Mouse (Mus musculus) 416B (cell line): ENCODE measurements around the gene Rgs12.

Experiments
- DNase-seq: peaks from one replicate; pipeline ENCODE4 v3.0.0; 2011; ENCODE audit warnings: low read depth

Gene Rgs12

GRCm38 (mm10) chr5:35033068-35033467, 83.8 kb downstream of the Rgs12 start:
- peak; percentile 50 for DNase-seq

- DNase-seq = no peak
Measured at GRCm38 (mm10) chr5:35033619-35034018, 84.4 kb downstream of the Rgs12 start.

GRCm38 (mm10) chr5:35035141-35035540, 85.9 kb downstream of the Rgs12 start:
- peak; percentile 77 for DNase-seq

- peak; percentile 95 for DNase-seq
Measured at GRCm38 (mm10) chr5:35035795-35036194, 86.5 kb downstream of the Rgs12 start.

GRCm38 (mm10) chr5:35037438-35037837, 88.2 kb downstream of the Rgs12 start:
- DNase-seq = peak; percentile 72

GRCm38 (mm10) chr5:35041268-35041829, 92.1 kb downstream of the Rgs12 start, which contains the start of gene Hgfac:
TSS of gene Hgfac (plus strand) at chr5:35041509.
- DNase-seq = peak; percentile 53

GRCm38 (mm10) chr5:35042431-35043109, 93.3 kb downstream of the Rgs12 start:
- peak; percentile 34 for DNase-seq

GRCm38 (mm10) chr5:35043110-35043451, 93.8 kb downstream of the Rgs12 start:
- peak; percentile 90 for DNase-seq

GRCm38 (mm10) chr5:35050541-35050940, 101.3 kb downstream of the Rgs12 start:
- DNase-seq = peak; percentile 26

- DNase-seq = peak; percentile 65
Measured at GRCm38 (mm10) chr5:35054628-35055027, 105.4 kb downstream of the Rgs12 start.

GRCm38 (mm10) chr5:35055076-35055475, 105.8 kb downstream of the Rgs12 start:
- DNase-seq = no peak

GRCm38 (mm10) chr5:35056604-35057432, 107.6 kb downstream of the Rgs12 start, which contains the start of gene Dok7:
TSS of gene Dok7 (plus strand) at chr5:35056766.
- no peak for DNase-seq

GRCm38 (mm10) chr5:35057582-35057981, 108.3 kb downstream of the Rgs12 start:
- no peak for DNase-seq

- peak; percentile 31 for DNase-seq
Measured at GRCm38 (mm10) chr5:35058216-35058615, 109.0 kb downstream of the Rgs12 start.

GRCm38 (mm10) chr5:35060098-35060497, 110.9 kb downstream of the Rgs12 start:
- DNase-seq = no peak

GRCm38 (mm10) chr5:35069841-35070240, 120.6 kb downstream of the Rgs12 start:
- no peak for DNase-seq

GRCm38 (mm10) chr5:35070314-35070713, 121.1 kb downstream of the Rgs12 start:
- DNase-seq = no peak

- DNase-seq = no peak
Measured at GRCm38 (mm10) chr5:35070953-35071352, 121.7 kb downstream of the Rgs12 start.

GRCm38 (mm10) chr5:35071855-35072254, 122.6 kb downstream of the Rgs12 start:
- DNase-seq = no peak

- no peak for DNase-seq
Measured at GRCm38 (mm10) chr5:35073235-35073634, 124.0 kb downstream of the Rgs12 start.

- DNase-seq = no peak
Measured at GRCm38 (mm10) chr5:35073992-35074391, 124.7 kb downstream of the Rgs12 start.

- DNase-seq = no peak
Measured at GRCm38 (mm10) chr5:35076369-35076768, 127.1 kb downstream of the Rgs12 start.

- DNase-seq = no peak
Measured at GRCm38 (mm10) chr5:35079101-35079500, 129.9 kb downstream of the Rgs12 start.
